Mouse (Mus musculus): ENCODE results near the gene Ahcyl2.
A peak's percentile ranks its signal among the peaks of the same experiment; 100 is the strongest.

Ahcyl2 gene

DNA sequence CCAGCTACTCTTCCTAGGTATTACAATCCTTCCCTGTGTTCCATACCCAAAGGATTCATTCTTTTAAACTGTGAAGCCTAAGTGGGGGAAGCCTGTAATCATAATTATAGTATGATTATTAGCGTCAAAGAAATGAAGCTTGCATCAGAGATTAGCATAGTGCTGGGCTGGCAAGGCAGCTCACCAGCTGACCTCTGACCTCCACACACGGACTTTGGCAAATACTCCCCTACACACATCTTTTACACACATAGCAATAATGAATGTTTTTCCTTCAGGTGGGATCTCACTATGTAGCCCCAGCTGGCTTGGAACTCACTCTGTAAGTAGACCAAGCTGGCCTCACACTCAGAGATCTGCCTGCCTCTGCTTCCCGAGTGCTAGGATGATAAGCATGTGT lies 84.1 kb downstream of the Ahcyl2 start:
- no peak for DNase-seq (ENCODE audit: low spot score in 2 of 2)

DNA sequence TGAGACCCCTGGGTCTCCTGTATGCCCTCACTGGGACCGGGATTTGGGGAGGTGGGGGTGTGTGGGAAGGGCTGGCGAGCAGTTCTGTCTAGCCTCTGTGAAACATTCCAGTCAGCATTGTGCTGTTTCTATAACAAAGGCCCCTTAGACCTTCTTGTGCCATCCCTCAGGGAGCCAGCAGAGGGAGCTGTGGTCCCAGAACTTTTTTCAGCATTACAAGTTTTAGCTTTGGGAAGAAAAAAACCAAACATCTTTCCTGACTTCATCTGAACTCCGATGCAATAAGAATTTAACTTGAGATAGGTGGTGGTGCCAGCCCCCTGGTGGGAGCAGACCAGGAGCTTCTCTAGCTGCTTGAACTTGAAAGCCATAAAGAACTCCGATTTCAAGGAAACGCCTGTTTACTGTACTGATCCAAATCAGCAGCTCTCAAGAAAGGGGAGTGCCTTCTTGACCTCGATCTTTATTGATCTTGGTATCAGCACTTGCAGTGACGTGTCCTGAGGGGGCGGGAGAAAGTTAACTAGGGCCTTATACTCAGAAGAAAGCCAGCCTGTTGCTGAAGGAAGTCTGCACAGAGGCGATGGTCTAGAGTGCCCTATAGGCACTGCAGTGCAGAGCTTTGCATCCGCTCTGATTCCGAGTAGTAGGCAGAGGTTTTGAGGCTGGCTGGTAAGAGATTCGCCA lies 85.5 kb downstream of the Ahcyl2 start:
- peak; percentile 77 to 82 for DNase-seq (ENCODE audit: low spot score in 2 of 2)

- no peak for DNase-seq (ENCODE audit: low spot score in 2 of 2)
Measured at GRCm38 (mm10) chr6:29853900-29854390, 86.1 kb downstream of the Ahcyl2 start.

- DNase-seq (ENCODE audit: low spot score in 2 of 2), result no peak
Measured at GRCm38 (mm10) chr6:29858619-29859018, 90.8 kb downstream of the Ahcyl2 start.

DNA sequence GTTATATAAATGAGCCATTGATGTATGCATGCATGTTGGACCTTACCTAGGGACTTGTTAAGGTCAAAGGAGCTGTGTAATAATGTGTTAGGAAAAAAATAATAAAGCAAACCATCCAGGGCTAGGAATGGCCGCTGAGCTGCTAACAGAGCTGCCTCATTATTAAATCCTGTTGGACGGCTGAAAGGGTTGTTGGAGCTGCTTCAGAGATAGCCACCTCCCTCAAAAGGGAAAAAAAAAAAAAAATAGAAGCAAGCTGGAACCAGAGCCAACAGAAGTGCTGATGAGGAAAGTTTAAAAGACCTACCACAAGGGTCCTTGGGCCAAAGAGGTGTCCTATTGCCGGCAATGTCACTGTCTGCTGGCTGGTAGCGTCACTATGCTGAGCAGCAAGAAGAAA lies 91.5 kb downstream of the Ahcyl2 start:
- DNase-seq (ENCODE audit: low spot score in 2 of 2), result no peak

- no peak for DNase-seq (ENCODE audit: low spot score in 2 of 2)
Measured at GRCm38 (mm10) chr6:29860238-29860637, 92.4 kb downstream of the Ahcyl2 start.

DNA sequence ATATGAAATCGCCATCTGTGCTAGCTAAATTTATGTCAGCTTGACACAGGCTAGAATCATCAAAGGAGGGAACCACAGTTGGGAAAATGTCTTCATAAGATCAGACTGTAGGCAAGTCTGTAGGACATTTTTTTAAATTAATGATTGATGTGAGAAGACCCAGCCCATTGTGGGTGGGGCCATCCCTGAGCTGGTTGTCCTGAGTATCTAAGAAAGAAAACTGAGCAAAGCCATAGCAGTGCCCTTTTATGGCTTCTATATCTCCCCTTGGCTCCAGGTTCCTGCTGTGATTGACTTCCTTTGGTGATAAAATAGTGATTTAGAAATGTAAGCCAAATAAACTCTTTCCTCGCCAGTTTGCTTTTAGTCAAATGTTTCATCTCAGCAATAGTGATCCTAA lies 97.1 kb downstream of the Ahcyl2 start:
- no peak for DNase-seq (ENCODE audit: low spot score in 2 of 2)

DNA sequence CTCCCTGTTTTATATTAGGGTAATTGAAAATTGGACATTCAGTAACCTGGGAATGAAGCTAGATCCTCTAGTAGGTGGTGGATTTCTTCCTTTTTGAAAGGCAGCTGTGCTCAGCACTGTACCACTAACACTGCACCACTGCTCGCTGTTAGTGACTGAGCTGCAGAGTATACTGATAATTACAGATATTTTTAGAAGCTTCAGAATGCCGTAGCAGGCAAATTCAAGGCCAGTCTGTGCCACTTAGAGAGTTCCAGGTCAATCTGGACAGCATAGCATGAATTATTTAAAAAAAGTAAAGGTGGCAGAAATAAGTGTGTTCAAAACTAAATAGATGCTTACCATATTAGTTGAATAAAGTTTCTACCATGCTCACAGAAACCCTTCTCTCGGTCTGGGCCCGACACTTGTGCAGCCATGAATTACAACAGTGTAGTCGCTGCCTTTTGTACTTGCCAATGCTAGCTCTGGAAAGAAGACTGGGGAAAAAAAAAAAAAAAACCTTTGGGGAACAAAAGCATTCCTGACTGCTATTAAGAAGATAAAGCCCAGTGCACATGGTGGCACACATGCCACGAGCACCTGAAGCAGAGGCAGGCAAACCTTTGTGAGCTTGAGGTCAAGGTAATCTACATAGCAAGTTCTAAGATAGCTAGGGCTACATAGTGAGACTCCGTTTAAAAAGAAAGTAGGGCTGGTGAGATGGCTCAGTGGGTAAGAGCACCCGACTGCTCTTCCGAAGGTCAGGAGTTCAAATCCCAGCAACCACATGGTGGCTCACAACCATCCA lies 99.3 kb downstream of the Ahcyl2 start:
- no peak for DNase-seq (ENCODE audit: low spot score in 2 of 2)

- DNase-seq (ENCODE audit: low spot score in 2 of 2), result no peak
Measured at GRCm38 (mm10) chr6:29868341-29868895, 100.6 kb downstream of the Ahcyl2 start.

DNA sequence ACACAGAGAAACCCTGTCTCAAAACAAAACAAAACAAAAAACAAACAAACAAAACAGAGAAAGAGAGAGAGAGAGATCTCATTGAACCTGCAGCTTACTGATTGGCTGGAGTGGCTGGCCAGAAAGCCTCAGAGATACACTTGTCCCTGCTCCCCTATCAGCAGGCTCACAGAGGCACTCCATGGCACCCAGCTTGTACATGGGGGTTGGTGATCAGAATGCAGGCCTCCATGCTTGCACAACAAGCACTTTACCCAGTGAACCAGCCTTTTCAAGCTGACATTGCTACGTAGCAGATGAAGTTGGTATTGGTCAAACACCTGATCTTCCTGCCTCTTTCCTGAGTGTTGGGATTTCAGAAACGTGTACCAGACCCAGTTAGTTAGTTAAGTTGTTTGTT lies 105.8 kb downstream of the Ahcyl2 start:
- no peak for DNase-seq (ENCODE audit: low spot score in 2 of 2)

DNA sequence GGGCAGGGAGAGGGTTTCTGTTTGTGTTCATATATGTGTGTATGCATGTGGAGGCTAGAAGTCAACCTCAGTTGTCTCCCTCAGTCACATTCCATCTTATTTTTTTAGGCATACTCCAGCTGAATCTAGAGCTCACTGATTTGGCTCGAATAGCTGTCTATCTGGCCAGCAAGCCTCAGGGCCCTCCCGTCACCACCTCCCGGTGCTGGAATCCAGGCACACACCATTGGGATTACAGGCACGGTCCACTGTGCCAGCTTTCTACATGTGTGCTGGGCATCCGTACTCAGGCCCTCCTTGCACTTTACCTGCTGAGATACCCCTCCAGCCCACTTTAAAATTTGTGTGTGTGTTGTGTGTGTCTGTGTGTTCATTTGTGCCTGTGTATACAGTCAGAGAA lies 107.8 kb downstream of the Ahcyl2 start:
- DNase-seq (ENCODE audit: low spot score in 2 of 2), result no peak

DNA sequence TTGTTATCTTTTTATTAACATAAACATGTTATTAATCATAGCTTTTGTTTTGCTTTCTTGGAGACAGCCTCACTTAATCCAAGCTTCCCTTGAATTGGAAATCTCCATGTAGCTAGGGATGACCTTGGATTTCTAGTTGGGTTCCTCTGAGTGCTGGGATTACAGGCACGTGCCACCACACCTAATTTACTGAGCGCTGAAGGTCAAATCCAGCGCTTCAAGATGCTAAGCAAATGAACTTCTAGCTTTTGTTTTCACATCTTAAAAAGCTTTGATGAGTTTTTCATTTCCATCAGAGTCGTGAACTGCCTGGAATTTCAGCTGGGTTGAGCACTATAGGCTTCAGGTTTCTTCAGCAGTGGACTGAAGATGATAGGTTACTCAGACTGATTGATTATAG lies 109.0 kb downstream of the Ahcyl2 start:
- no peak for DNase-seq (ENCODE audit: low spot score in 2 of 2)

GRCm38 (mm10) chr6:29879579-29879978 lies 111.8 kb downstream of the Ahcyl2 start:
- DNase-seq (ENCODE audit: low spot score in 2 of 2), result no peak

GRCm38 (mm10) chr6:29880796-29881195 lies 113.0 kb downstream of the Ahcyl2 start:
- no peak for DNase-seq (ENCODE audit: low spot score in 2 of 2)

- no peak for DNase-seq (ENCODE audit: low spot score in 2 of 2)
Measured at GRCm38 (mm10) chr6:29881936-29882335, 114.1 kb downstream of the Ahcyl2 start.

DNA sequence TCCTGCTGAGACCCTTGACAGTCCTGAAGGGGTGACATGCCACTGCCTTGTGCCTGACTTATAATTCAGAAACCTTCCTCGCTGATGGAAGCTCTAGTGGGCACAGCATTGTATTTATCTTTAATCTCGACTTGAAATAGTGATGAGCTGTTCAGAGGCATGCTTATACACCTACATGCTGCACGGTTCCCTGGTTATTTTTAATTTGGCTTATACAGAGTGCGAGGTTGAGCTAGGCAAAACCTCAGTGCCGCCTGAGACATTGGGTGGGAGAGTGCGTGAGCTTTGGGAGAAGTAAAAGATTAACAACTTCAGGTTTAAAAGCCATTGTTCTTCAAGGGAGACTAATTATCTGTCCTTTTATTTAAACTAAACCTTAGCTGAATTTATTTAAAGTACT lies 115.1 kb downstream of the Ahcyl2 start:
- DNase-seq (ENCODE audit: low spot score in 2 of 2), result no peak

DNA sequence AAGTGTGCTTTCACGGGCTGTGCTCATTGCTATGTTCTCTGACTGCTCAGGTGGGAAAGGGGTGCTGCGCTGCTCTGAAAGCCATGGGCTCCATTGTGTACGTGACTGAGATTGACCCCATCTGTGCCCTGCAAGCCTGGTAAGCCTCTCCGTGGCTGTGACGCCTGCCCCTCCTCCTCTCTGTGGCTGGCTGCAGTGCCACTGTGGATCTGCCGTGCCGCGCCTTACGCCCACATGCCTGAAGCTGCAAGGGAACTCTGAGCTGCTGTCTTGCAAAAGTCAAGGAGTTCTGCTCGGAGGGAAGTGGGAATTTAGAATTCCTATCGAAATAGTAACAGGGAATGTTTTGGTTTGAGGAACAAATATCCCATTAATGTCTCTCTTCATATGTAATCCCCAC lies 123.3 kb downstream of the Ahcyl2 start:
- peak; percentile 19 to 27 for DNase-seq (ENCODE audit: low spot score in 2 of 2)

GRCm38 (mm10) chr6:29896976-29897375 lies 129.2 kb downstream of the Ahcyl2 start:
- DNase-seq (ENCODE audit: low spot score in 2 of 2), result no peak

DNA sequence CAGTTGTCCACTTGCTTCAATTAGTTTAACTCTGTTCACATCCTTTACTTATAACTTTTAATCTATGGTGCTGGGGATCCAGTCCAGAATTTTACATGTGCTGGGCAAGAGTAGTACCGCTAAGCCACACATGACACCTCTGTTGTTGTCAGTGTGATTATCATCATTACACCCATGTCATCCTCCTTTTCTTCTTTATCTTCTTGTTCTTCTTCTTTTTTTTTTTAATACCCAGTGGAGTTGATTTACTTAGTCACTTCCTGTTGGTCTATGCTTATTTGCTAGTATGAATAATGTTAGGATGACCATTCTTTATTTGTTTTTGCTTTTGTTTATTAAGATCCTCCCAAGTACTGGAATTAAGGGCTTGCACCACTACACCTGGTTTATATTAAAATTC lies 133.6 kb downstream of the Ahcyl2 start:
- no peak for DNase-seq (ENCODE audit: low spot score in 2 of 2)

GRCm38 (mm10) chr6:29902256-29902655 lies 134.4 kb downstream of the Ahcyl2 start:
- DNase-seq (ENCODE audit: low spot score in 2 of 2), result no peak

DNA sequence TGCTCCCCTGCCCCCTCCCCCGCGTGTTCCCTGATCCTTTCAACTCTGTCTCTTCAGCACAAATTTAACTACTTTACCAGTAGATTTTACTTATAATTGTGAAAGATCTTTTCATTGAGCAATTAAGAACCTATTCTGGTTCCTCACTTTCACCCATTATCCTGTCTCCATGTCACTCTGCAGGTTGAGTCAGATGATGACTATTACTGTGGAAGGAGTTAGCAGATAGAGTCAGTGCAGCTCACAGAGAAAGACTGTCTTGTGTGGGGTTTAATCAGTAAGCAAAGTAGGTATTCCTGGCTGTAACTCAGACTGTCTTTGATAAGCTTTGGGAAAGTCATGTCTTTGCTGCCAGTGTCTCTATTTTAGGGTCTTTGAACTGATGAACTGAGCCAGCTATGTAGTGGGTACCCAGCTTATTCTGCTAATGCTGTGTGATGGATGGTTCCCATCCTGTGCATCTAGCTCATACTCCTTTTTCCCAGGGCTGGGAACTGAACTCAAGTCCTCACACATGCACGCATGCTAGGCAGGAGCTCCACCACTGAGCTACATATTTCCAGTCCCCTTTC lies 135.6 kb downstream of the Ahcyl2 start:
- no peak for DNase-seq (ENCODE audit: low spot score in 2 of 2)

DNA sequence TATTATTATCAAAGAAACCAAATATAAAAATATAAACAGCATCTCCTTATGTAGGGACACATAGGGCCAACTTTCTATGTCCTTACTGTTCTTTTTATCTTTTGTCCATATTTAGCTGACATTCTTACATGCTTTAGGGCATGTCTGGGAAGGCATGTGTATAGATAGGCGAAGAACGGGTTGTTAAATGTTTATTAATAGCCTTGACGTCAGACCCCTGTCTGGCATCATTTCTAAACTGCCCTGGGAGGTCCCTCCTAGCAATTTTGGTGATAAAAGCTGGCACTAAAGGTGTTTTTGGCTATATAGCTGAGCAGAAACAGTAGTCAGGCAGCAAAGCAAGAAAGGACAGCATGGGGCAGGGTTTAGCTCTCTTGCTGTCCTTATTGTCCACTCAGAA lies 136.5 kb downstream of the Ahcyl2 start:
- no peak for DNase-seq (ENCODE audit: low spot score in 2 of 2)

- no peak for DNase-seq (ENCODE audit: low spot score in 2 of 2)
Measured at GRCm38 (mm10) chr6:29910631-29911030, 142.8 kb downstream of the Ahcyl2 start.

Measured in frontal cortex, postnatal 25 days (tissue).